Mouse (Mus musculus) WW6 (cell line): ENCODE data around the gene Pwp2.

Source experiments
- DNase-seq: peaks from one replicate; pipeline ENCODE4 v3.0.0-alpha.2; 2013; ENCODE audit warnings: low read depth, low spot score

Pwp2 gene

GRCm38 (mm10) chr10:78171057-78171456, 13.9 kb downstream of the Pwp2 start:
- no peak for DNase-seq

GRCm38 (mm10) chr10:78170445-78170844, 14.5 kb downstream of the Pwp2 start:
- no peak for DNase-seq

GRCm38 (mm10) chr10:78169281-78170042, 15.5 kb downstream of the Pwp2 start, which contains the start of gene D10Jhu81e:
Gene D10Jhu81e (minus strand): TSS chr10:78169782.
- peak; percentile 95 for DNase-seq

- no peak for DNase-seq
Observed at GRCm38 (mm10) chr10:78168792-78169191, 16.2 kb downstream of the Pwp2 start.

GRCm38 (mm10) chr10:78167775-78168174, 17.2 kb downstream of the Pwp2 start:
- no peak for DNase-seq

GRCm38 (mm10) chr10:78167333-78167732, 17.6 kb downstream of the Pwp2 start:
- DNase-seq = no peak

- no peak for DNase-seq
Observed at GRCm38 (mm10) chr10:78165256-78166005, 19.5 kb downstream of the Pwp2 start.

GRCm38 (mm10) chr10:78164786-78165185, 20.2 kb downstream of the Pwp2 start:
- no peak for DNase-seq

- no peak for DNase-seq
Observed at GRCm38 (mm10) chr10:78163923-78164322, 21.0 kb downstream of the Pwp2 start.

GRCm38 (mm10) chr10:78163241-78163640, 21.7 kb downstream of the Pwp2 start:
- no peak for DNase-seq

GRCm38 (mm10) chr10:78162646-78163045, 22.3 kb downstream of the Pwp2 start:
- DNase-seq = no peak

- no peak for DNase-seq
Observed at GRCm38 (mm10) chr10:78161096-78161495, 23.9 kb downstream of the Pwp2 start.

- DNase-seq = no peak
Observed at GRCm38 (mm10) chr10:78160369-78161095, 24.4 kb downstream of the Pwp2 start.

- no peak for DNase-seq
Observed at GRCm38 (mm10) chr10:78159906-78160305, 25.0 kb downstream of the Pwp2 start.

GRCm38 (mm10) chr10:78159252-78159878, 25.6 kb downstream of the Pwp2 start:
- no peak for DNase-seq

GRCm38 (mm10) chr10:78158041-78158440, 26.9 kb downstream of the Pwp2 start:
- DNase-seq = no peak

- DNase-seq = no peak
Observed at GRCm38 (mm10) chr10:78156926-78157325, 28.0 kb downstream of the Pwp2 start.

GRCm38 (mm10) chr10:78148834-78149766, 35.8 kb downstream of the Pwp2 start:
- DNase-seq = no peak

GRCm38 (mm10) chr10:78147908-78148441, 37.0 kb downstream of the Pwp2 start:
- no peak for DNase-seq
